10 mouse cellular contexts compared by ENCODE assay signal in the genomic region with DNA sequence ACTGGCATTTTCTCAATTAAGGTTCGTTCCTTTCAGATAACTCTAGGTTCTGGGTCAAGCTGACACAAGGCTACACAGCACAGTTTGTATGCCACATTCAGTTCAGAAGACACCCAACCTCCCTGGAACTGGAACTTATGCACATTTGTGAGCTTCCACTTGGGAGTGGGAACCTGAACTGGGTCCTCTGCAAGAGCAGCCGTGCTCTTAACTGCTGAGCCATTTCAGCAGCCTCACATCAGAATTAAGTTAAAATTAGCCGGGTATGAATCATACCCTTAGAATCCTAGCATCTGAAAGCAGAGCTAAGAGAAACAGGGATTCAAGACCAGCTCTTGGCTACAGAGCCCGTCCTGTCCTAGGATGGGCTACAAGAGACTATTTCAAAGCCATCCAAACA. TPM values are rescaled to one million over a fixed set of nuclear protein-coding genes. Genes with fewer than 3 reads are reported as not detected.
DNase-seq lines count a peak whose midpoint lies in the region; ATAC-seq lines count a peak whose summit lies in the region.
"Had no signal": no experiment of that assay in that cellular context is flagged by ENCODE, and none has a peak within 500 bp of the region (broad histone marks: within the 10 kb centered on the region; RNA-seq: fewer than 3 reads in every experiment).

No protein-coding gene starts in this region.

- WGBS in heart, embryonic 11.5 days (ENCODE audit: insufficient replicate concordance) = 77% methylated on average over 4 of the region's 4 CpGs
- 77% methylated on average over 4 of the region's 4 CpGs for WGBS in intestine, embryonic 15.5 days

- 0 out of 2 replicates have a peak overlapping the region, but pooled peaks have one; percentile 11 for H3K4me2 ChIP-seq in heart, embryonic 11.5 days
- no peak overlapping the region for H3K4me2 ChIP-seq in intestine, embryonic 15.5 days (replicated peaks)

- H3K9ac ChIP-seq in heart, embryonic 11.5 days (ENCODE audit: low read depth, low read length) = no peak overlapping the region
- H3K9ac ChIP-seq in intestine, embryonic 15.5 days = no peak overlapping the region

- peak overlapping the region; percentile 92; the same call in 1 of the 2 replicates for H3K27ac ChIP-seq in heart, embryonic 11.5 days (ENCODE audit: low read depth, low read length)
- H3K27ac ChIP-seq in intestine, embryonic 15.5 days = 0 out of 2 replicates have a peak overlapping the region, but pooled peaks have one; percentile 97

- H3K4me3 ChIP-seq in heart, embryonic 11.5 days (ENCODE audit: low read depth, low read length) = no peak overlapping the region
- H3K4me3 ChIP-seq in intestine, embryonic 15.5 days (replicated peaks) = no peak overlapping the region

- no peaks in the 10 kb centered on the region for H3K9me3 ChIP-seq in heart, embryonic 11.5 days (replicated peaks; ENCODE audit: control insufficient read depth, low read length)
- H3K9me3 ChIP-seq in intestine, embryonic 15.5 days = no peaks in the 10 kb centered on the region

- no peak for ATAC-seq in heart, embryonic 11.5 days (replicated peaks; ENCODE audit: insufficient number of reproducible peaks, low FRiP score, low TSS enrichment)
- ATAC-seq in intestine, embryonic 15.5 days = no peak
- ATAC-seq: forebrain, embryonic 16.5 days had no signal

- DNase-seq in heart, postnatal 25 days (ENCODE audit: low spot score) = no peak
- DNase-seq in right cerebral cortex, adult 18-20 months = peak; percentile 55
- no peak for DNase-seq in right cerebral cortex, postnatal 4 days
- DNase-seq in telencephalon, adult 2 months (ENCODE audit: low read depth, low spot score) = peak; percentile 65
- DNase-seq in kidney, adult 18-20 months = no peak
- DNase-seq: lung, postnatal 10 days; thymus, postnatal 4 days had no signal

- peaks cover 11% of the 10 kb centered on the region for H3K36me3 ChIP-seq in heart, embryonic 11.5 days (ENCODE audit: control insufficient read depth, insufficient read depth, low read length)
- H3K36me3 ChIP-seq in intestine, embryonic 15.5 days = peaks cover 11% of the 10 kb centered on the region

- intact Hi-C loops in heart, postnatal 25 days (cut with DNase I) = no loop called here

- H3K4me1 ChIP-seq in heart, embryonic 11.5 days (ENCODE audit: control insufficient read depth, insufficient read depth, low read length) = peaks cover 34% of the 10 kb centered on the region
- H3K4me1 ChIP-seq in intestine, embryonic 15.5 days (replicated peaks) = peaks cover 25% of the 10 kb centered on the region

- no peaks in the 10 kb centered on the region for H3K27me3 ChIP-seq in heart, embryonic 11.5 days (ENCODE audit: control insufficient read depth, insufficient read depth, low read length)
- no peaks in the 10 kb centered on the region for H3K27me3 ChIP-seq in intestine, embryonic 15.5 days (replicated peaks)

RNA-seq across cellular contexts. Expression of a gene that starts 1.1 kb away (rescaled TPM):
- polyA plus RNA-seq in heart, embryonic 11.5 days (2014; fragmentation: Nextera tagmentation; extraction: Ambion mirVana) = 4.5 and 6.6 TPM in 2 replicates
- total RNA-seq in heart, postnatal 25 days (2021) = 1 to 10 TPM; 2.9 to 3.3 TPM
- polyA plus RNA-seq in intestine, embryonic 15.5 days (2015; fragmentation: Nextera tagmentation; extraction: Ambion mirVana) = 16.1 and 16.3 TPM in 2 replicates

RNA-seq across cellular contexts. Expression of a gene that starts 6.7 kb away (rescaled TPM):
- 1,419 and 1,543 TPM in 2 replicates for polyA plus RNA-seq in heart, embryonic 11.5 days (2014; fragmentation: Nextera tagmentation; extraction: Ambion mirVana)
- total RNA-seq in heart, postnatal 25 days (2021) = 100 to 1,000 TPM; 837 to 904 TPM
- 1,094 and 1,127 TPM in 2 replicates for polyA plus RNA-seq in intestine, embryonic 15.5 days (2015; fragmentation: Nextera tagmentation; extraction: Ambion mirVana)

RNA-seq across cellular contexts. Expression of a gene that starts 21.9 kb away (rescaled TPM):
- 87.3 and 98.3 TPM in 2 replicates for polyA plus RNA-seq in heart, embryonic 11.5 days (2014; fragmentation: Nextera tagmentation; extraction: Ambion mirVana)
- total RNA-seq in heart, postnatal 25 days (2021) = 10 to 100 TPM; 73.7 to 75.3 TPM
- polyA plus RNA-seq in intestine, embryonic 15.5 days (2015; fragmentation: Nextera tagmentation; extraction: Ambion mirVana) = 116 and 118 TPM in 2 replicates

RNA-seq across cellular contexts. Expression of a gene that starts 22.0 kb away (rescaled TPM):
- polyA plus RNA-seq in heart, embryonic 11.5 days (2014; fragmentation: Nextera tagmentation; extraction: Ambion mirVana) = 137 and 153 TPM in 2 replicates
- 1 to 10 TPM in 1 of 2 experiments, under 1 TPM in 1; 0.91 to 1.6 TPM for total RNA-seq in heart, postnatal 25 days (2021)
- 166 and 177 TPM in 2 replicates for polyA plus RNA-seq in intestine, embryonic 15.5 days (2015; fragmentation: Nextera tagmentation; extraction: Ambion mirVana)

RNA-seq across cellular contexts. Expression of a gene that starts 27.8 kb away (rescaled TPM):
- polyA plus RNA-seq in heart, embryonic 11.5 days (2014; fragmentation: Nextera tagmentation; extraction: Ambion mirVana) = not detected in 2 replicates
- total RNA-seq in heart, postnatal 25 days (2021) = not detected
- 0.11 and 0.13 TPM in 2 replicates for polyA plus RNA-seq in intestine, embryonic 15.5 days (2015; fragmentation: Nextera tagmentation; extraction: Ambion mirVana)

Comparison
In these comparisons a context has a peak if more than half of its experiments do, and no peak if none do; other contexts are left out.
1. DNase-seq: peak in right cerebral cortex, adult 18-20 months (single experiment) and telencephalon, adult 2 months (single experiment); none in heart, postnatal 25 days (single experiment), right cerebral cortex, postnatal 4 days (single experiment) and kidney, adult 18-20 months (single experiment).